Mouse (Mus musculus) myocyte (in vitro differentiated cells): ENCODE data around the gene Npm1.

ENCODE experiments used
- CEBPB ChIP-seq: IDR thresholded peaks from 2 replicates; pipeline ENCODE4 v1.6.1; 2011; ENCODE audit warnings: mild to moderate bottlenecking, moderate library complexity; ENCODE audit not compliant: poor library complexity, insufficient read depth, severe bottlenecking
- E2F4 ChIP-seq: IDR thresholded peaks from one replicate; pipeline ENCODE4 v1.6.1; 2011; ENCODE audit warnings: mild to moderate bottlenecking, control low read depth, moderate library complexity; ENCODE audit not compliant: insufficient read depth
- MAX ChIP-seq: IDR thresholded peaks from one replicate; pipeline ENCODE4 v1.6.1; 2011; ENCODE audit warnings: low read depth, mild to moderate bottlenecking, control low read depth
- POLR2A ChIP-seq: IDR thresholded peaks from one replicate; pipeline ENCODE4 v1.6.1; 2011; ENCODE audit warnings: low read depth, mild to moderate bottlenecking, control low read depth, moderate library complexity; ENCODE audit not compliant: insufficient read length
- POLR2AphosphoS2 ChIP-seq: IDR thresholded peaks from one replicate; pipeline ENCODE4 v1.6.1; 2011; ENCODE audit warnings: low read depth, control low read depth; ENCODE audit not compliant: insufficient read length
- REST ChIP-seq: IDR thresholded peaks from one replicate; pipeline ENCODE4 v1.6.1; 2011; ENCODE audit warnings: mild to moderate bottlenecking, control low read depth, moderate library complexity; ENCODE audit not compliant: insufficient read depth, insufficient read length
- SRF ChIP-seq: IDR thresholded peaks from one replicate; pipeline ENCODE4 v1.6.1; 2011; ENCODE audit warnings: low read depth; ENCODE audit not compliant: control insufficient read depth, insufficient read length
- TCF3 ChIP-seq: IDR thresholded peaks from one replicate; pipeline ENCODE4 v1.6.1; 2011; ENCODE audit warnings: low read depth, control low read depth; ENCODE audit not compliant: insufficient read length
- USF1 ChIP-seq: IDR thresholded peaks from one replicate; pipeline ENCODE4 v1.6.1; 2011; ENCODE audit warnings: low read depth, mild to moderate bottlenecking, control low read depth, moderate library complexity

DNA sequence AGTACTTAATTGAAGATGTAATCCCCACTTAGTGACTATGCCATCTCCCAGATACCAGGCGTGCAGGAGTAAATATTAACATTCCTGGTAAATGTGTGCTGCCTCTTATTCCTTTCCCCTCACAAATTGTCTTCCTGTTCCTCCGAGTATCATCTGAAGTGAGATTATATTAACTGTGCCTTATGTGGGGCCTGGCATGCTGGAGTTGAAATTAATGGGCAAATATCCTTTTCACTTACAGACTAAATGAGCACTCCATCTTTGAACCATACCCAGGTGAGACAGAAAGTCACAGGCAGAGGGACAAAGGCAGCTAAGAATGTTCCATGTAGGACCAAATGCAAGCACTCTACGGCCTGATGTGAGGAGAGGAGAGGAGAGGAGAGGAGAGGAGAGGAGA, 12.8 kb upstream of the Npm1 start:
- TF ChIP-seq POLR2A: no peak
- no peak for TF ChIP-seq MAX
- TF ChIP-seq POLR2AphosphoS2: no peak
- TF ChIP-seq REST: no peak
- TF ChIP-seq CEBPB: no peak
- no peak for TF ChIP-seq USF1
- no peak for TF ChIP-seq TCF3
- TF ChIP-seq E2F4: no peak
- TF ChIP-seq SRF: no peak
